Mouse (Mus musculus): Measurements from ENCODE around the gene Chpf. TPM values are rescaled to one million over a fixed set of nuclear protein-coding genes. Genes with fewer than 3 reads are reported as not detected.

Gene Chpf
- polyA plus RNA-seq, 1 experiment from 2014 or later = 33.8 TPM

GRCm38 (mm10) chr1:75443247-75444024 lies 35.7 kb downstream of the Chpf start:
- Histone ChIP-seq H3K27me3 (peaks cover 8% of the 10 kb centered on the region; the same call in 1 of the 2 replicates), H3K9me3 (no peaks in the 10 kb centered on the region), H3K27ac (peak overlapping the region; percentile 93), H3K4me1 (replicated peaks) (peaks cover 86% of the 10 kb centered on the region), H3K4me2 (peak overlapping the region; percentile 27), H3K9ac (peak overlapping the region; percentile 63), H3K36me3 (peaks cover 8% of the 10 kb centered on the region), H3K4me3 (no peak overlapping the region)
- 0 out of 2 replicates have a peak, but pooled peaks have one; percentile 14 for ATAC-seq (ENCODE audit: low FRiP score)
- 12% methylated on average over 13 of the region's 13 CpGs for WGBS

DNA sequence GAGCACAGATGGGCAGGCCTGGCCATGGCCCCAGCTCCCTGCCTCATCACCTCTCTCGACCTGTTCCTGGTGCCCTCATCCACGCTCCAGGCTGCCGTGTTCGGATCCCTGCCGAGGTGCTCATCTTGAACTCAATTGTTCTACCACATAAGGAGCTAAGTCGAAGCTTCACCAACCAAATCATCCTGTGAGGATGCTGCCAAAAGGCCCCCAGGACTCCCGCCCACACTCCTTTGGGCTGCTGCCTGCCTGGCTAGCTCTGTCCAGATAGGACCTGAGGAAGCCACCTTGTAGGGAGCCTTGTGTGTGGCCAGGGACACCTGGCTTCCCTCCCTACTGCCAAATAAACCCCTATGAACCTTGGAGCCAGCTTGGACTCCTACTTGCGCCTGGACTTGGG lies 36.3 kb downstream of the Chpf start:
- Histone ChIP-seq H3K4me2 (peak overlapping the region; percentile 27; the same call in 1 of the 2 replicates), H3K27ac (peak overlapping the region; percentile 93), H3K4me1 (replicated peaks) (peaks cover 80% of the 10 kb centered on the region), H3K9ac (peak overlapping the region; percentile 63; the same call in 1 of the 2 replicates), H3K9me3 (no peaks in the 10 kb centered on the region), H3K36me3 (peaks cover 8% of the 10 kb centered on the region), H3K27me3 (peaks cover 4% of the 10 kb centered on the region; the same call in 1 of the 2 replicates), H3K4me3 (no peak overlapping the region)
- no peak for ATAC-seq (ENCODE audit: low FRiP score)
- WGBS = 17% methylated on average over 8 of the region's 8 CpGs

DNA sequence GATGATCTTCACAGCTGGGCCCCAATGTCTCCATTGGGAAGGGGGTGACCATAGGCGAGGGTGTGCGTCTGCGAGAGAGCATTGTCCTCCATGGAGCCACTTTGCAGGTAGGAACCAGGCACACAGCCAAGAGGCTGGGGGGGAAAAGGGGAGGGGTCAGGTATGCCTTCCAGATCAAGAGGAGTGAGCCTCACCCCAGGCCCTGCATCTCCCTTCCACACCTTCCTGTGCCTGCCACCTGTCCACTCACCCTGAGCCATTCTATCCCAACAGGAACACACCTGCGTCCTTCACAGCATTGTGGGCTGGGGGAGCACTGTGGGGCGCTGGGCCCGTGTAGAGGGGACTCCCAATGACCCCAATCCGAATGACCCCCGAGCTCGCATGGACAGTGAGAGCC lies 36.9 kb downstream of the Chpf start:
- no peak overlapping the region for H3K4me3 ChIP-seq
- H3K9ac ChIP-seq = no peak overlapping the region
- no peak overlapping the region for H3K4me2 ChIP-seq
- no peaks in the 10 kb centered on the region for H3K9me3 ChIP-seq
- 84% methylated on average over 9 of the region's 9 CpGs for WGBS
- no peak for ATAC-seq (ENCODE audit: low FRiP score)
- H3K36me3 ChIP-seq = peaks cover 8% of the 10 kb centered on the region
- peak overlapping the region; percentile 93 for H3K27ac ChIP-seq
- no peaks in the 10 kb centered on the region for H3K27me3 ChIP-seq
- H3K4me1 ChIP-seq (replicated peaks) = peaks cover 80% of the 10 kb centered on the region

DNA sequence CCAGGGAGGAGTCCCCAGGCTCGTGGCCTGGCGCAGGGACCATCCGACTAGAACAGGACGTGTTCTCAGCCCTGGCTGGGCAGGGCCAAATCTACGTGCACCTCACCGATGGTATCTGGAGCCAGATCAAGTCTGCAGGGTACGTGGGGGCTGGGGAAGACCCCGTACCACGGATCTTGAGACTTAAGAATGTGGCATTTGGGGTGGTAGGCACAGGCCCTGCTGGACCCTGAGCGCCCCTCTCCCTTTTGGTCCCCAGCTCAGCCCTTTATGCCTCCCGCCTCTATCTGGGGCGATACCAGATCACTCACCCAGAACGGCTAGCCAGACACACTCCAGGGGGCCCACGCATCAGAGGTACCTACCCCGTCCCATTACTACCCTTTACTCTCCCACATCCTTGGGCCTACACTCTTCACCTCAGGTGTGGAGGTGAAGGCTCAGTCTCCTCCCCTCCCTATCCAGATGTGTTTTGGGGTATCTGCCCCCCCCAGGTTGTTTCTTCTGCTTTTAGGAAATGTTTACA lies 37.6 kb downstream of the Chpf start:
- no peaks in the 10 kb centered on the region for H3K27me3 ChIP-seq
- no peak overlapping the region for H3K4me3 ChIP-seq
- 81% methylated on average over 15 of the region's 15 CpGs for WGBS
- no peak overlapping the region for H3K4me2 ChIP-seq
- H3K4me1 ChIP-seq (replicated peaks) = peaks cover 80% of the 10 kb centered on the region
- ATAC-seq (ENCODE audit: low FRiP score) = no peak
- H3K9ac ChIP-seq = no peak overlapping the region
- H3K36me3 ChIP-seq = peaks cover 8% of the 10 kb centered on the region
- H3K9me3 ChIP-seq = no peaks in the 10 kb centered on the region
- H3K27ac ChIP-seq = peak overlapping the region; percentile 30; the same call in 1 of the 2 replicates

- peaks cover 8% of the 10 kb centered on the region for H3K36me3 ChIP-seq
- peak overlapping the region; percentile 13; the same call in 1 of the 2 replicates for H3K27ac ChIP-seq
- H3K9me3 ChIP-seq = no peaks in the 10 kb centered on the region
- H3K4me2 ChIP-seq = no peak overlapping the region
- no peak overlapping the region for H3K4me3 ChIP-seq
- 87% methylated on average over 7 of the region's 7 CpGs for WGBS
- no peak overlapping the region for H3K9ac ChIP-seq
- peaks cover 77% of the 10 kb centered on the region for H3K4me1 ChIP-seq (replicated peaks)
- H3K27me3 ChIP-seq = no peaks in the 10 kb centered on the region
- no peak for ATAC-seq (ENCODE audit: low FRiP score)
These were observed 38.4 kb downstream of the Chpf start for GRCm38 (mm10) chr1:75440661-75441060.

DNA sequence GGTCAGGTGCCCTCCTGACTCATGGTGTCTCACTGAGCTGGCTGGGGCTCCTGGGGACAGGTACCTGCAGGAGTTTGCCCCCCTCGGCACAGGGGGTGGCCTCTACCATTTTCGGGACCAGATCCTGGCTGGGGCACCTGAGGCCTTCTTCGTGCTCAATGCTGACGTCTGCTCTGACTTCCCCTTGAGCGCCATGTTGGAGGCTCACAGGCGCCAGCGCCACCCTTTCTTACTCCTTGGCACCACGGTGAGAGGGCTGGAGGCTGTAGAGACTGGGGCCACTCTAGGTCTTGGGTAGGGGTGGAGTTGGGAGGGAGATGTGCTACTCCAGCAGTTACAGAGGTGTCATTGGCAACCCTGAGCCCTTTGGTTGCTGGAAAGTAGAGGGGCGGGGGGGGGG lies 40.3 kb downstream of the Chpf start:
- peaks cover 62% of the 10 kb centered on the region for H3K4me1 ChIP-seq (replicated peaks)
- no peak overlapping the region for H3K27ac ChIP-seq
- no peak overlapping the region for H3K9ac ChIP-seq
- no peaks in the 10 kb centered on the region for H3K9me3 ChIP-seq
- no peak for ATAC-seq (ENCODE audit: low FRiP score)
- 83% methylated on average over 8 of the region's 9 CpGs for WGBS
- H3K4me2 ChIP-seq = no peak overlapping the region
- H3K27me3 ChIP-seq = no peaks in the 10 kb centered on the region
- H3K36me3 ChIP-seq = peaks cover 8% of the 10 kb centered on the region
- H3K4me3 ChIP-seq = no peak overlapping the region

DNA sequence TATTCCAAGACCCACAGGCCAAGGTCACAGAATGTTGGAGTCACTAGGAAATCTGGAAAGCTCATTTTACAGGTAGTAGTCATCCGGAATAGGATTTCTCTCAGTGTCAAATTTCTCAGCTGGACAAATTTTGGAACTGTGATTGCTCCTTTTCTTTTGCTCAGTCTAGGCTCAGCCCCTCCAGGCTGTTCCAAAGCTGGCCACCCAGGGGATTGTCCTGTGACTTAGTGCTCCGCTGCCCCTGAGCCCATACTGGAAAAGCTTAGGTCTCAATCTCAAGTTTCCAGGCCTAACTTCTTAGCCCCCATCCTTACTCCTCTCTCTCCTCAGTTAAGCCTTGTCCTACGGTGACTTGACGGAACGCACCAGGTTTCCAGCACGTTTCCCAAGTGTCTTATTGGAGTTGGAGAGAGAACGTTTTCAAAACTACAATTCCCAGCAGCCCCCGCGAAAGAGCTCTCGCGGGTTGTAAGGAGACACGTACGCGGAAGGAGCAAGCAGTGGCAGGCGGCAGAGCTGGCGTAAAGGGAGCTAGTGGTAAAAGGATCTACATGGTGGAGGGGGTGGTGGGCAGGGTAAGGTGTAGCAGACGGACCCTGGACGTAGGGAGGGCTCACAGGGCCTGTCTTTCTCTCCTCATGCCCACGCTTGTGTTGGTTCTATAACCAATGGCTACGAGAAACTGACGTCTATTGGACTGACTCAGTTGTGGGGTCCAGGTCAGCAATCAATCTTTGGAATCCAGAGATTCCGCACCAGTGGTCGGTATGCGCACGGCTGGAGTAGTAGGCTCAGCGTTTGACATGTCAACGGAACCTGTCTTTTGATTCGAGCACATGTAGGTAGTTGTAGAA lies 43.4 kb downstream of the Chpf start, which contains the start of gene Gmppa:
Gmppa (plus strand) TSS at position 456 of the 854 bp plus-strand sequence.
- peaks cover 31% of the 10 kb centered on the region for H3K4me1 ChIP-seq (replicated peaks)
- peak within 1 kb of the TSS; percentile 59 for H3K4me3 ChIP-seq
- ATAC-seq (ENCODE audit: low FRiP score) = peak; percentile 86
- peak within 1 kb of the TSS; percentile 73 for H3K4me2 ChIP-seq
- peak within 1 kb of the TSS; percentile 80 for H3K9ac ChIP-seq
- H3K36me3 ChIP-seq = peaks cover 14% of the 10 kb centered on the region
- peak within 1 kb of the TSS; percentile 83 for H3K27ac ChIP-seq
- peaks cover 9% of the 10 kb centered on the region for H3K27me3 ChIP-seq
- 7% methylated on average over 28 of the region's 28 CpGs for WGBS
- H3K9me3 ChIP-seq = no peaks in the 10 kb centered on the region

GRCm38 (mm10) chr1:75425796-75426471 lies 53.2 kb downstream of the Chpf start:
- Histone ChIP-seq H3K4me2 (no peak overlapping the region), H3K9ac (no peak overlapping the region), H3K36me3 (peaks cover 6% of the 10 kb centered on the region), H3K27me3 (peaks cover 78% of the 10 kb centered on the region), H3K9me3 (no peaks in the 10 kb centered on the region), H3K4me3 (no peak overlapping the region), H3K27ac (no peak overlapping the region), H3K4me1 (replicated peaks) (peaks cover 40% of the 10 kb centered on the region)
- 33% methylated on average over 10 of the region's 10 CpGs for WGBS
- no peak for ATAC-seq (ENCODE audit: low FRiP score)

Other genes starting within 250 kb of the Chpf start
- gene A630095N17Rik, start 247.2 kb downstream of the Chpf start, polyA plus RNA-seq (2015; fragmentation: Nextera tagmentation; extraction: Ambion mirVana) = not detected in 2 replicates
- 59.7 and 62.3 TPM in 2 replicates for gene Dnajb2, start 242.9 kb downstream of the Chpf start, polyA plus RNA-seq (2015; fragmentation: Nextera tagmentation; extraction: Ambion mirVana)
- 15.6 and 17.6 TPM in 2 replicates for gene Ptprn, start 214.8 kb downstream of the Chpf start, polyA plus RNA-seq (2015; fragmentation: Nextera tagmentation; extraction: Ambion mirVana)
- 131 and 140 TPM in 2 replicates for gene Resp18, start 200.9 kb downstream of the Chpf start, polyA plus RNA-seq (2015; fragmentation: Nextera tagmentation; extraction: Ambion mirVana)
- gene Dnpep, start 161.3 kb downstream of the Chpf start, polyA plus RNA-seq (2015; fragmentation: Nextera tagmentation; extraction: Ambion mirVana) = 161 and 170 TPM in 2 replicates
- gene Des, start 119.0 kb downstream of the Chpf start, polyA plus RNA-seq (2015; fragmentation: Nextera tagmentation; extraction: Ambion mirVana) = 1.8 and 2.9 TPM in 2 replicates
- 15.9 and 16.0 TPM in 2 replicates for gene Speg, start 104.0 kb downstream of the Chpf start, polyA plus RNA-seq (2015; fragmentation: Nextera tagmentation; extraction: Ambion mirVana)
- gene Gmppa, start 43.4 kb downstream of the Chpf start, polyA plus RNA-seq (2015; fragmentation: Nextera tagmentation; extraction: Ambion mirVana) = 84.0 and 84.4 TPM in 2 replicates
- gene Asic4, start 28.9 kb downstream of the Chpf start, polyA plus RNA-seq (2015; fragmentation: Nextera tagmentation; extraction: Ambion mirVana) = 25.9 and 29.3 TPM in 2 replicates
- 43.7 and 45.0 TPM in 2 replicates for gene Tmem198, start 225 bp upstream of the Chpf start, polyA plus RNA-seq (2015; fragmentation: Nextera tagmentation; extraction: Ambion mirVana)
- 21.0 and 22.8 TPM in 2 replicates for gene Obsl1, start 27.1 kb upstream of the Chpf start, polyA plus RNA-seq (2015; fragmentation: Nextera tagmentation; extraction: Ambion mirVana)
- gene Inha, start 27.8 kb upstream of the Chpf start, polyA plus RNA-seq (2015; fragmentation: Nextera tagmentation; extraction: Ambion mirVana) = 11.5 and 11.7 TPM in 2 replicates
- 18.6 and 20.7 TPM in 2 replicates for gene Stk11ip, start 42.2 kb upstream of the Chpf start, polyA plus RNA-seq (2015; fragmentation: Nextera tagmentation; extraction: Ambion mirVana)
- 50.4 and 50.9 TPM in 2 replicates for gene Slc4a3, start 67.0 kb upstream of the Chpf start, polyA plus RNA-seq (2015; fragmentation: Nextera tagmentation; extraction: Ambion mirVana)

Data from hindbrain, embryonic 13.5 days (tissue).